Mouse (Mus musculus): Measurements from ENCODE around the gene Cyth3.
A peak's percentile ranks its signal among the peaks of the same experiment; 100 is the strongest.

The Cyth3 gene

DNA sequence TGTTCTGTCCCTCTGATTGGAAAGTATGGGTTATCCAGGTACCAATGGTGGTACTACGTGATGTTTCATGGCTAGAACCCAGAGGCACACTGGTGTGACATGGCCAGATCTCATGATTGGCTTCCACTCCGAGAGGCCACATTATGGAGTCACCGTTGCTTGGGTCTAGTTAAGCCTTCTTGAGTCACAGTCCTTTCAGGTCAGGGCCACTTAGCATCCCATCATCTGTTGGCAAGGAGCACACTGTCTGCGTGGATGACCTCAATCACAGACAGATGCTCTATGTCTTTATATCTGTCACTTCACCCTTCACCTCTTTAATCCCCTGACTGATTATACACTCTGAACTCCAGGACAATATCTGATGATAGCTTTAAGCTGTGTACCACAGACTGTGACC, 6.1 kb upstream of the Cyth3 start:
- DNase-seq (ENCODE audit: low read depth, low spot score) = no peak

DNA sequence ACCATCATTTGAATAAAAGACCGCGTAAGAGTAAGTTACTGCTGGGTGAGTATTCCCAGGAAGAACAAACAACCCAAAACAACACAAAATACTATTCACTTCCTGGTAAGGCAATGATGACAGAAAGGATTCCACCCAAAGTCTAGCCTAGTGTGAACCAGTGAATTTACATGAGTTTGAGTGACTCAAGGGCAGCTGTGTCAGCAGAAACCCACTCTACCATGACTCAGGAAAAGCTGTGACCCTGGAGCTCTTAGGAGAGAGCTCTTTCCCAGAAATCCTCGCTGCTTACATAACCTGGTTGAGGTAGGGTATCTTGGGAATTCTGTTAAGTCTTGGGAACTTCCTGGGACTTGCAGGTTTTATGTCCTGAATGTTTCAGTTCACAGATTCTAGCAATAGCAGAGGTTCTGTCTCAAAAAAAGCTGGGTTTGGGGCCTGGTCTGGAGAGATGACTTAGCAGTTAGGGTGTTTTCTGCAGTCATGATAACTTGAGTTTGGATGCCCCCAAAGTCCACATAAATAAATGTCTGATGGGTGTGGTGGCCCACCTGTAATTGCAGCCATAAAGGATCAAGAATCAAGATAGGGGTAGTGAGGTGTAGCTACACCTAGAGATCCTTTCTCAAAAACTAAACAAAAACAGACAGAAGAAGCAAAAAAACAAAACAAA, 5.5 kb upstream of the Cyth3 start:
- no peak for DNase-seq (ENCODE audit: low read depth, low spot score)

DNA sequence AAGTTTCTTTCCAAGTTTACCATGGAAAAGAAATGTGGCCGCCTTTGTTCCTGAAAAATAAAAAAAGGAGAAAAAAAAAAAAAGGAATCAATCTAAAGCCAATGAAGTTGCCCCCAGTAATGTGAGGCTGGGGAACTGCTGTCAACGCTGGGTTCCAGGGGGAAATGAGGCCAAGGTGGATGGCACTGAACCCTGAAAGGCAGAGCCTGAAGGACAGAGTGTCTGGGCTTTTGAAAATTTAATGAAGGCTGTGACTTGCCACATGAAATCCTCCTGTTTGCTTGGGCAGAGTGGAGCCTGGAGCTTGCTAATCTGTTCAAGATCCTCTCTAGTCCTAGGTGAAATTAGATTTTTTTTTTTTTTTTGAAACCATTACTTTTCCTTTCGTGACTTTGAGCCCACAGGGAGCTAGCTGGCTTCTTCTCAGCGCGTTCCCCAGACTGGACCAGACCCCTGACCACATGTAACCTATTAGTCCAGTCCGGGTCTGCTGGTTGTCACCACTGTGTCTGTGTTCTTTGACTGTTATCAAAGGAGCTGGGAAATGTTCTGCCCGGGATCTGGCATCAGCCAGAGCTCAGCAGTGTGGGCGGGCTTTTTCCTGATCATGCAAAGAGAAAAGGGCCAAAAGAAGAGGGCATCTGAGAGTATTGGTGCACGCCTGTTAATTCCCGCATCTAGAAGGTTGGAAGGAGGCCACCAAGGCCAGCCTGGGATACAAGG, 4.6 kb upstream of the Cyth3 start:
- no peak for DNase-seq (ENCODE audit: low read depth, low spot score)

DNA sequence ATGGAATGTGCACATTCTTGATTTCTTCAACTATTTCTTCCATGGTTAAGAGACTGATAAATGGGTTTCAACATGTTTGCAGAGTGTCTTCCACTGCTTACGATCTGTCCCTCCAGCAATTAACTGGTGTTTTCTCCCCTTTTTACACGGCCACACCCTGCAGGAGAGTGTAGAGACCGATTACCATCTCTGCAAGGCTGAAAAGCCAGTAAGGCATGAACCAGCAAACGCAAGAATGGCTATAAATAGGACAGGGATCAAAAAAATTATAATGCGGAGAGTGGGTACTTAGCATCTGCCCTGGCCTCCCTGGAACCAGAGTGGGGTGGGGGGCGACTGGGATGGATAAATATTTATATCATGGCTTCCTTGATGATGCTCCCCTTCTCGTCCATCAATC, 3.7 kb upstream of the Cyth3 start:
- DNase-seq (ENCODE audit: low read depth, low spot score) = no peak

DNA sequence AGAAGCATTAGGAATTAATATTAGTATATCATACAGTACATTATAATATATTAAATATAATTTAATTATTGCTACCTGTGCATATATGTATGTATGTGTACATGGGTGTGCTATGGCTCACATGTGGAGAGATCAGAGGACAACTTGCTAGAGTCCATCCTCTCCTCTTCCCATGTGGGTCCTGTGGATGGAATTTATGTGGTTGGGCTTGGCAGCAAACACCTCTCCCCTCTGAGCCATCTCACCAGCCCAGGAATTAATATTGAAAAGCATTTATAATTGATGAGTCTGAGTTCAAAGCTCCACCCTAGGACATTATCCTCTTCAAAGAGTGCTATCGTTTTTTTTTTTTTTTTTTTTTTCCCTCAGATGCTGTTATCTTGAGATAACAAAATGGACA, 2.1 kb upstream of the Cyth3 start:
- no peak for DNase-seq (ENCODE audit: low read depth, low spot score)

DNA sequence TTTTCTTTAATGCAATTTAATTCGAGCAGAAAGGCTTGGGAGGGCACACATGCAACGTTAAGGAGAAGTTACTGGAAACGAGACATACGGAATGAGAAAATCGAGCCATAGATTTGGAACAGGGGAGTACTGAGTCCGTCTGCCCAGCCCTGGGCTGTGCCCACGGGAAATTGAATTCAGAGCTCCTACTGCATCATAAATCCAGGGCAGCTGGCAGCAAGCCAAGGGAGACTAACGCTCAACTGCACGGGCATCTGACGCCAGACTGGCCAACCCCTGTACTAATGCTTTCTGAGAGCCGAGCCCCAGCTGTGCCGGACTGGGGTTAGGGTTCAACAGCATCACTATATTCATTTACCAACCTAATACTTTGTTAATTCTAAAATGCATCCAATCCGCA, 1.3 kb upstream of the Cyth3 start:
- peak; percentile 56 for DNase-seq (ENCODE audit: low read depth, low spot score)

DNA sequence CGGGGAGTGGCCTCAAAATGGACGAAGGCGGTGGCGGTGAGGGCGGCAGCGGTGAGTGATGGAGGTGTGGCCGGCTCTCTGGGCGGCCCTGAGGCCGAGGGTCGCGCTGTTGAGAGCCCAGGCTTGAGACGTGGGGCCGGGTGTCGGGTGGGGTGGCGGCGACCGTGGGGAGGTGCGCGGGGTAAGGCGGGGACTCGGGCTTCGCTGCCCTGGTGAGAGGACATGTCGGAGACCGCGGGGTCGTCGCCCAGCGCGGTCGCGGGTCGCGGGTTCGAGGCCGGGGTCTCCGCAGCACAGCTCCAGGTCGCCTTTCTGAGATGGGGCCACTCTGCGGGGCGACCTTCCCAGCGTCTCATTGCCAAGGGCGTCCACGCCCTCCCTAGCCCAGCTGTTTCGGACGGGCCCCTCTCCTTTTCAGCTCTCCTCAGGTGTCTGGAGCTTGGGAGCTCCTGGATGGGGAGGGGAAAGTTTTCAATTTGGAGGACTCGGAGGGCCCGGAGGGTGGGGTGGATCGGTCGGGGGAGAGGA, 440 bp downstream of the Cyth3 start:
- no peak for DNase-seq (ENCODE audit: low read depth, low spot score)

DNA sequence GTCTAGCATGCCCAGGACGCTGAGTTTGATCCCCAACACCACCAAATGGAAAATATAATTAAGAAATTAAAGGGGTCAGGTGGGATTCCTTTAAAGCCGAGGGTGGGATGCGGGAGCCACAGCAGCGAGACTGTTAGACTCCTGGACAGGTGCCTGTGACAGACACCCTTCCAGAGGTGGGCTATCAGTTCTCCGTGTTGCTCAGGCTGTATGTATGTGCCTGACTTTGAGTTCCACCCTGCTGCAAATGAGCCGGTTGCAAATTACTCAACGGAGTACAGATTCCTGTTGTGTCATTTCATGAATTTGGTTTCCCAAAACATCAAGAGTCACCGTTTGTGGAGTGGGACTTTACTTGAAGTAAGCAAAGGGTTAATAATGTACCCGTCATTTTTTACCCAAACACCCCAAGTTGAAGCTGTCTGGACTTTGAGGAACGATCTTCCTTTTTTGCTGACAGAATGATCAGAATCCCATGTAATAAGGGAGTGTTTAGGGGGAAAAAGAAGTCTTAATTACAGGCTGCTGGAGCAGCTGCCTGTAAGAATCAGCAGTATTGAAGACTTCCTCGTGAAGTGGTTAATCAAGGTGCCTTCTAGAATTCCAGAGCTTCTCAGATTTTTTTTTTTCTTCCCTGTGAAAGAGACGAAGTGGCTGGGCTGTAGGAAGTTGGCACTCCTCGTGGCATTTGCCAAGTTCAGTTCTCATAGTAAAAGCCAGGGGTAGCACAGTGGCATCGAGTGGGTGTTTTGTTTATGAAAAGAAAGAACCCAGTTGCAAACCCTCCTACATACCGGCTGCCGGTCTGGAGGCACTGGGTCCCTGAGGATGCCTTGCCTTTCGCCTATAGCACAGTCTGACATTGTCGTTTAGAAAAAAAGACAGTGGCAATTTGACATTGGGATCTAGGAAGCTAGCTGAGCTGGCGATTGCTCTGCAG, 1.4 kb downstream of the Cyth3 start:
- peak; percentile 71 for DNase-seq (ENCODE audit: low read depth, low spot score)

DNA sequence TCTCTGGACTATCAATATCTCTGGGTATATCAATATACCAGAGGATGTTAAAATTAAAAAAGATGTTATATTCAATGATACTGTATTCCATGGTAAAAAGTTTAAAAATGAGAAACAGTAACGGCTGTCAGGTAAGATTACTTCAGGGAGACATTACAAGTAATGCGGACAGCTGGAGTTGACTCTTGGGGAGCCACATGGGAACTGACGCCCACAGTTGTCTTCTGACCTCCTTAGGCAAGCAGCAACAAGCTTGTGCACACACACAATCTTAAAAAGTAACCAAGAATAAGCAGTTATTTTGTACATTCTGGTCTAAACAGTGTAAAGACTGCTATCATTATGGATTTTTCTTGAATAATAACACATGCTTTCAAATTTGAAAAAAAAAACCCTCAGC, 2.2 kb downstream of the Cyth3 start:
- DNase-seq (ENCODE audit: low read depth, low spot score) = no peak

DNA sequence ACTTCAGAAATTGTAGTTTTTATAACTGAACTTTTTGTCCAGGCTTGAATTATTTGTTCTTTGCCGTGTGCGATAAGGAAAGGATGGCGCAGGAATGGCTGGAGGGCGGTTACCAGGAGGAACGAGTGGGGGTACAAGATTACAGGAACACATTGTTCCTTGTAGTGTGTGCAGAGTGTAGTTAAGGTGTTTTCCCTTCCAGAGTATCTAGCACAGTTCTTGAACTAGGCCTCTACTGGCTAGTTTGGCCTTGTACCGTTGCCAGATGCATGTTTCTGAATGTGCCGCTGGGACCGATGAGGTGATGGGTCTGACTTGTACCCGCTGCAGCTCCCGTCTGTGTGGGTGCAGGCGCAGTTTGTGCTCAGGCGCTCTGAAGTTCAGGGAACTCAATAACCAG, 3.2 kb downstream of the Cyth3 start:
- no peak for DNase-seq (ENCODE audit: low read depth, low spot score)

DNA sequence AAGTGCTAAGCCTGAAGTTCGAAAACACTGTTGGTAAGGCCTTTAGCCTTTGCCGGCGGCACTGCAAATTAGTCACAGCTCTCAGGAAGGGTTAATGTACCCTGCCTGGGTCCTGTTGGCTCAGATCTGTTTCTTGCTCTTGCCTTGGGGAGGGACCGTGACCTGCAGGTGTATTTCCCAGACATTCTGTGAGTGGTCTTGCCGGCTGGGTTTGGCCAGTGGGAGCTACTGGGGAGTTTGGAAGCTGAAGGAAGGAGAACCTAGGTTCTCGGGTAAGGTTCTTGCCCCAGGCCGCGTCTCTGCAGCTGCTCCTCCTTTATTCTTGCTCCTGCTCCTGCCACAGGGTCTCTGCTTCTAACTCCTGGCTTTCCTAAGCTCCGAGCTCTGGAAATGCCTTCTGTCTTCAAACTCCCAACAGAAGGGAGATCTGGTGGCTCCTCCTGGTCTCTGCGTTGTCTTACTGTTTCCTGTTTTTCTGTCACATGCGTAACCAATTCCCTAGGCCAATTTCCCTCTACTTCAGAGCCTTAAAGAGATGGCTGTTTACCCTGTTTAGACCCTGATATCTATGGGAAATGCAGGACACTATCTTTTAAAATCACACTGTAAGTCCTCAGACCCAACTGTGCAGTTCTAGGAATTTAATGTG, 3.8 kb downstream of the Cyth3 start:
- DNase-seq (ENCODE audit: low read depth, low spot score) = peak; percentile 31

DNA sequence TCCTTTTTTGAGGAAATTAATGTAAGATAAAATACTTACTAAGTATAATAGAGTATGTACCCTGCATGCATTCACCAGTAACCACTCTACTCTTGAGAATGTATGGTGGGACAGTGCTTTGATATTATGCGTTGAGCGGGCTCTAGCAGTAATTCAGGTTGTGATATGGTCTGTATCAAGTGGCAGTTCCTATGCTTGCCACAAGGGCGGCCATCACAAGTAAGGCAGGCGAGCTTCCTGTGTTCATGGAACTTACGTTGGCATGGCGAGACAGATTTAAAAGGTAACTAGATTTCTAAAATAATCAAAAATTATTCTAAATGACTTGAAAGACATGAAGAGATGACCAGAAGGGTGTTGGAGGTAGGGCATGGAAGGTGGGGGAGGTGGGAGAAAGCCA, 5.3 kb downstream of the Cyth3 start:
- no peak for DNase-seq (ENCODE audit: low read depth, low spot score)

DNA sequence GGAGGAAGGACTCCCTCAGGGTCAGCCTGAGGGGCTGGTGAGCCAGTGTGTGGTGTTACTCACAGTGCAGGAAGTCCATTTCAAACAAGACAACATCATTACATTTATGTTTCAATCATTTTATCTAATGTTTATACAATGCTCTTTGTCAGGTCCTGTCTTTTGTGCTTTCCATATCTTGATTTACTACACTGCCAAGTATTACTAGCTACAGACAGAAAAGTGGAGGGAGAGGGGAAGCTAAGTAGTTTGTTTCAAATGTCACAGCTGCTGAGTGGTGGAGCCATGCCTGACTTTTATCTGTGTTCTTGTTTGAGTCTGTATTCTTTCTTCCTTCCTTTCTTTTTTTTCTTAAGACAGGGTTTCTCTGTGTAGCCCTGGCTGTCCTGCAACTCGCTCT, 5.7 kb downstream of the Cyth3 start:
- DNase-seq (ENCODE audit: low read depth, low spot score) = no peak

DNA sequence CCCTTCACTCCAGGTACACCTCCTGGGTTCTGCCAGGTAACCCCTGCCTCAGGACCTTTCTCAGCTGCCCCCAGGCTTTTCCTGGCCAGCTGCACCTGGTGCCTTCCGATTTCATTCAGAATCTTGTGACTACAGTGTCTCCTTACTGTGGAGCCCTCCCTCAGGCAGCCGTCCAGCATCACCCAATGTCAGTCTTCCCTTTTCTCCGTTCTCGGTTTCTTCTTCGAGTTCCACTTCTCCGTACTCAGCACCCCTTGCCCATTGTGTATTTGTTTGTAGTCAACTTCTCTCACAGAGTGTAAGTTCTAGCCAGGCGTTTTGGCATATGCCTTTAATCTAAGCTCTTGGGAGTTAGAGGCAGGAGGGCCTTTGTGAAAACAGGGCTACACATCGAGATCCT, 7.4 kb downstream of the Cyth3 start:
- DNase-seq (ENCODE audit: low read depth, low spot score) = no peak

DNA sequence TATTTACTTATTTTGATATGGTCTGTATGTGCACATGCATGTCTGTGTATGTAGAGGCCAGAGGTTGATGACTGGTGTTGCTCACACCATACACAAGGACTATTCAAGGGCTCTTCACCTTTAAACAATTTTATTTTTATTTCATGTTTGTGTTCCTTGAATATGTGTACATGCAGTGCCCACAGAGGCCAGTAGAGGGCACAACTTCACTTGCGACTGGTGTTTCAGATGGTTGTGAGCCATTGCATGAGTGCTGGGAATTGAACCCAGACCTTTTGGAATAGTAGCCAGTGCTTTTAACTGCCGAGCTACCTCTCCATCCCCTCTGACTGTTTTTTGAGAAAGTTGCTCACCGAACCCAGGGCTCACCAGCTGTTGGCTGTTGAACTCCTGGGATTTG, 8.0 kb downstream of the Cyth3 start:
- DNase-seq (ENCODE audit: low read depth, low spot score) = no peak

DNA sequence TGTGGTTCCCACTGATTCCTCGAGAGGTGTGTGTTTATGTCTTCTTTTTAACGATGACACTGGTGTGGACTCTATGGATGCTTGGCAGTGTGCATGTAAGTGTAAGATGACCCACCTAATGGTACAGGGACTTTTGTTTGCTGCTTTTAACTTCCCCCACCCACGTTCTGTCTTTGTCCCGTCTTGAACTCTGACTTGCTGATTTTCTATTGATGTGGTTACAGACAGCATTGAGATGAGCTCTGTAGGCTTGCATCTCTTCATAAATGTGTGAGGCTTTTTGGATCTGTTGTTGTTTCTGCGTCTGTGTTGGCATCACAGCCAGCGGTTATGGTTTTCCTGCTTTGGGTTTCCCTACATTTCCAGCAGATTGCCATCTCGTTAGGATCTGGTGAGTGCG, 8.5 kb downstream of the Cyth3 start:
- DNase-seq (ENCODE audit: low read depth, low spot score) = no peak

DNA sequence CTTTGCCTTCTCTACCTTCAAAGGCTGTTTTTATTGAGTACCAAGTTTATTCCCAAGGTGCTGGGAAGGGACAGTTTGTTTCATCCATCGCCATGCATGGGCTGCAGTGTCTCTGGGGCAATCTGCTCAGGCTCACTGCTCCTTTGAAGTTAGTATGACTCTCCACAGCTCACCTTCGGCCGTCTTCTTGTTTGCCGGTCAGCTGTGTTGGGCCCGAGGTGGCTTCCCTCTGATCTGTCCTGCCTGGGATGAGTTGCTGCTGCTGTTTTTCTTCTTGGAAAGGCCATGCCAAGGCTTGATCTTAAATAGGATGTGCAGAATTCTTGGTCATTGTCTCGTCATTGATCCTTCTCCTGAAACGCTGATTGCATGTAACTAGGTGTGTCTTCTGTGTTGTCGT, 9.3 kb downstream of the Cyth3 start:
- DNase-seq (ENCODE audit: low read depth, low spot score) = no peak

DNA sequence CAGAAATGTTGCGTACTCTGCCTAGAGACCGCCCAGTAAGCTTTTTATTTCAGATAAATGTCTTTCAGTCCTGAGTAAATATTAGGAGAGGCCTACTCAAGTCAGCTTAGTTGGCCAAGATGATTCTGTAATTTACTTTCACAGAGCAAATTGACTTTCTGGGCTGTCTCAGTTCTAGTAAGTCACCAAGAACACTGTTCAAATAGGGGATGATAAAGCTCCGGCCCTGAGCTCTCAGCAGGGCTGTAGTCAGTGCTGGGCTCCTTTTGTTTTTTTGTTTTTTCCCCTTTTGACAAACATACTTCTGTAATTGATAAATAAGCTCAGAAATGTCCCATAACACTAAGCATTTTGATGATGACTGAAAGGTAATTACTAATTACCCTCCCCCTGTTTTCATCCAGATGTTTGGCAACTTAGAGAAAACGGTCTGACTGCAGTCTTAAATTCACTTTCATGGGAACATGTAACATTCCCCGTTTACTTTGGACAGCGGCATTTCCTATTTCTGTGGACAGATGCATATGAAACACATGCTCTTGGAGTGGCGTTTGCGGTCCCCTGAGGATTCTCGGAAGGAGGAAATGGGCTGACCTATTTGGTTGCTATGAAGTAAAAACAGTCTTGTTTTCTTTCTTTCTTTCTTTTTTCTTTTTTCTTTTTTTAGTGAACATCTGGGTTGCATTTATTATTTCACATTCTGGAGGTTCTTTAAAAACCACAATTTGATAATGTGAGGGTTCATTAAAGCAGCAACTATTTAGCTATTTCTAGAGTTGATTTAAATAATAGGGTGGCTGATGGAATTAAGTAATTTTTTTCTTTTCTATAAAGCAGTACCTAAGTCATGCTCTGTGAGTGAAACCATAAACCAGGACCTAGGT, 10.7 kb downstream of the Cyth3 start:
- DNase-seq (ENCODE audit: low read depth, low spot score) = no peak

DNA sequence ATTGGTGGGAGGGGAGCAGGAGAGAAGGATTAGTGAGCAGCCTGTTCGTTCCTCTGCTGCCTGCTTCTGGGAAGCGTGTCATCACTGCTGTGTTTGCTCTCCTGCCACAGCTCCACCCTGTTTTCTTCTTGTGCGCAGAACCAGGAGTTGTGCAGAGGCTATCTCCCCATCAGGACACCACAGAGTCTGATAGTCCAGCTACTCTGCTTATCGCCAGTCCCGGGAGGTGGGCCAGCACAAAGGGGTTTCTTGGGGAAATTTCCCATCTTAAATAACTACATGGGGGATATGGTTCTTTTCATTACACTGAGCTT, 11.3 kb downstream of the Cyth3 start:
- DNase-seq (ENCODE audit: low read depth, low spot score) = peak; percentile 45

DNA sequence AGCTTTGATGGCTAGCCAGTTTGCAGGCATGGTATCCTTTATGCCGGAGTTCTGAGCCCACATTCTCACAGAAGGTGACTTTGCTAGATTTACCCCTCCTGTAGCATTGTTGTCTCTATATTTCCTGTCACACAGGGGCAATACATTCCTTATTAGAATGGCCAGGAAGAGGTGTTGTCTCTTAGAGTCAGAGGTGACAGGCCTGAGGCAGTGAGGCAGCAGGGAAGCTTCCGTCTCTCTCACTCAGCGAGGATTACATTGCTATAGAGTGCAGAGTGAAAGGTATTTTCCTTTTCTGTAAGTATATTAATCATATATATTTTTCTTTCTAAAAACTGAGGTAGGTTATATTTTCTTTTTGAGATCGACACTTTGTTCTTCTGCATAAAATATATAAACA, 11.6 kb downstream of the Cyth3 start:
- DNase-seq (ENCODE audit: low read depth, low spot score) = no peak

DNA sequence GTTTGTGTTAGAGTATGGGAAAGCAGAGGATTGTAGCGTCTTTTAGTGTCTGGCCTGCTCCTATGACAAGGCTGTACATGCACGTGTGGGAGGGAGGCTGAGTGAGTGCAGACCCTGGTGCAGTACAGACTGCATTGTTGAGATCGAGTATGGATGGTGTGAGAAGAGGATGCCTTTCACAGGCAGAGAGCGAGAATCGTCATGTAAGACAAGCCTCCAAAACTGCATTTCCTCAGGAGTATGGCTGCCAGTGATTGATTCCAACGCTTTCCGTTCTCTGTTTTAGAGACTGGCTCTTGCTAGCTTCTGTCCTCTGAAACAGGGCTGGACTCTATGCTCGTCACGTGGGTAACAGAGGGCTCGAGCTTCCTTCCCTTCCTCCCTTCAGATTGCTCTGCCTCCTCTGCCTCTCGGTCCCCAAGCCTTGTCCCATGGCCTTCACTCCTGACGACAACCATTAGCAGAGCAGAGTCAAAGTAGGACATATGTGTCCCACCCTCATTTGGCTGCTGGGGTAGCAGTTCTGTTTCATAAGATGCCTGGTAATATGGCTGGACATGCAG, 12.4 kb downstream of the Cyth3 start:
- DNase-seq (ENCODE audit: low read depth, low spot score) = no peak
